Mouse (Mus musculus) forebrain, embryonic 10.5 days (tissue): Measurements from ENCODE around the gene 4930578G10Rik. TPM values are rescaled to one million over a fixed set of nuclear protein-coding genes. Genes with fewer than 3 reads are reported as not detected.
A peak's percentile ranks its signal among the peaks of the same experiment; 100 is the strongest.
"Not testable (repeated sequence)": the region's sequence is repeated elsewhere in the genome, so short reads cannot be mapped to it uniquely, and the experiment has no call there.

ENCODE experiments used
- DNase-seq: peaks from one replicate; pipeline ENCODE4 v3.0.0-alpha.2; 2017; ENCODE audit warnings: low spot score; ENCODE audit errors: extremely low spot score
- H3K27ac ChIP-seq: fragments of 300-500 bp; sonication (generic); 2 replicates; pipeline ENCODE4 v1.5.1; 2016; ENCODE audit warnings: mild to moderate bottlenecking
- H3K27me3 ChIP-seq: fragments of 300-500 bp; sonication (generic); 2 replicates; pipeline ENCODE4 v1.6.1; 2016; ENCODE audit warnings: mild to moderate bottlenecking; ENCODE audit not compliant: poor library complexity, severe bottlenecking
- H3K36me3 ChIP-seq: fragments of 300-500 bp; sonication (generic); replicated peaks from 2 replicates; pipeline ENCODE4 v1.6.1; 2016; ENCODE audit warnings: mild to moderate bottlenecking, moderate library complexity
- H3K4me1 ChIP-seq: fragments of 300-500 bp; sonication (generic); 2 replicates; pipeline ENCODE4 v1.6.1; 2016
- H3K4me3 ChIP-seq: fragments of 300-500 bp; sonication (generic); 2 replicates; pipeline ENCODE4 v1.5.1; 2016; ENCODE audit warnings: mild to moderate bottlenecking, moderate library complexity
- H3K9me3 ChIP-seq: fragments of 300-500 bp; sonication (generic); 2 replicates; pipeline ENCODE4 v1.6.1; 2016; ENCODE audit warnings: mild to moderate bottlenecking, moderate library complexity
- WGBS: fragments of 180-500 bp; shearing (Covaris S2); methylation state at CpG from one replicate; pipeline ENCODE4 v1.1.7; 2016; 5-methylcytosine and 5-hydroxymethylcytosine counted together
- polyA plus RNA-seq: library from polyadenylated mRNA; unstranded; fragments of >200 nt; fragmentation: Nextera tagmentation; extraction: Ambion mirVana; gene quantifications from 2 replicates; pipeline ENCODE4 v1.2.1, GENCODE M21; 2016

The 4930578G10Rik gene
- polyA plus RNA-seq: 0.58 and 0.73 TPM in 2 replicates

- DNase-seq, H3K27me3 ChIP-seq, H3K36me3 ChIP-seq, H3K27ac ChIP-seq, H3K9me3 ChIP-seq, H3K4me1 ChIP-seq, H3K4me3 ChIP-seq: not testable (repeated sequence)
- no CpG with 5 or more reads among the region's 13 CpGs for WGBS
These were observed at the start of gene 4930578G10Rik for GRCm38 (mm10) chr4:42735245-42735644. 4930578G10Rik (plus strand) TSS chr4:42735545.

GRCm38 (mm10) chr4:42756477-42756876 lies 21.1 kb downstream of the 4930578G10Rik start, which contains the start of gene Ccl19:
Ccl19 (minus strand) TSS chr4:42756577.
- H3K4me1 ChIP-seq, H3K27me3 ChIP-seq, H3K27ac ChIP-seq, DNase-seq, H3K9me3 ChIP-seq, H3K36me3 ChIP-seq, H3K4me3 ChIP-seq: not testable (repeated sequence)
- no CpG with 5 or more reads among the region's 6 CpGs for WGBS

DNA sequence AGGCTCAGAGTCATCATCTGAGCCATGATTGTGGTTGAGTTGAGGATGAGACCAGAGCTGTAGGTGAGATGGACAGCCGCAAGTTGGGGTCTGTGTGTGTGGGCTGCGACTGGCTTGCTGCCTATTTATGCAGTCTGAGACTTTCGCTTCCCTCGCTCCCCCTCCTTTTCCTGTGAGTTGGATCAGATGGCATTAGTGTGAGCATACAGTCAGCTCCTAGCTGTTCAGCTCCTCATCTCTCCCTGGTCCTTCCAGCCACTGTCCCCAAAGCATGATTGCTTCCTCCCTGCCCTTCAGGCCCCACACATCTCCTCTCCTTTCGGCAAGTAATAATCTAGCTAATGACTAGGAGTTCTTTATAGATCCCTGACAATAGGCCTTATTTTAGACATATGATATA lies 38.5 kb downstream of the 4930578G10Rik start, which contains the start of gene Ccl21a:
Gene Ccl21a (minus strand): TSS at position 101 of the 400 bp plus-strand sequence.
- WGBS: no CpG with 5 or more reads among the region's 5 CpGs
- H3K36me3 ChIP-seq, H3K27me3 ChIP-seq, H3K27ac ChIP-seq, H3K4me3 ChIP-seq, H3K4me1 ChIP-seq, H3K9me3 ChIP-seq, DNase-seq: not testable (repeated sequence)

- DNase-seq, H3K4me1 ChIP-seq, H3K4me3 ChIP-seq, H3K9me3 ChIP-seq, H3K27me3 ChIP-seq, H3K27ac ChIP-seq, H3K36me3 ChIP-seq: not testable (repeated sequence)
- WGBS: 83% methylated on average over 1 of the region's 1 CpGs
These were observed 118.4 kb downstream of the 4930578G10Rik start, which contains the start of gene Fam205a1 for GRCm38 (mm10) chr4:42853788-42854187. Fam205a1 (minus strand) TSS chr4:42853888.

DNA sequence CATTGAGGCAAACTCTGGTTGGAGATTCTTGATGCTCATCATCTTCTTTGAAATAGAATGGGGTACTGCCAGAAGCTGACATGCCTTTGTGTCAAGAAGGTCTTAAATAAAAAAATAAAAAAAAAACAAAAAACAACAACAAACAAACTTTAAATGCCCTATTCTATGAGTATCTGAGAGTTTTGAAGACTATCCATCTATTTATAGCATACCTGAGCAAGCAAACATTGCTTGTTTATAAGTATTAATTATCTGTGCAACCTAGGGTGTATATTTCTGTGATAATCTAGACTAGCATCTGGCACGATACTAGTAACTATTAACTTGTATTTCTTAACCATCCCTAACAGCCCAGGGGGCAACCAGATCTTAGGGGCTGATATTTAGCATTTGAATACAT lies 121.3 kb downstream of the 4930578G10Rik start, which contains the start of gene Gm12394:
Gene Gm12394 (minus strand): TSS at position 101 of the 400 bp plus-strand sequence.
- 78% methylated on average over 1 of the region's 1 CpGs for WGBS
- not testable (repeated sequence) for DNase-seq, H3K4me1 ChIP-seq, H3K9me3 ChIP-seq, H3K27me3 ChIP-seq, H3K36me3 ChIP-seq, H3K4me3 ChIP-seq, H3K27ac ChIP-seq

- not testable (repeated sequence) for H3K4me3 ChIP-seq, H3K36me3 ChIP-seq, H3K4me1 ChIP-seq, H3K9me3 ChIP-seq, H3K27me3 ChIP-seq, DNase-seq, H3K27ac ChIP-seq
- 86% methylated on average over 9 of the region's 9 CpGs for WGBS
These were observed 125.1 kb downstream of the 4930578G10Rik start for GRCm38 (mm10) chr4:42860483-42860882.

DNA sequence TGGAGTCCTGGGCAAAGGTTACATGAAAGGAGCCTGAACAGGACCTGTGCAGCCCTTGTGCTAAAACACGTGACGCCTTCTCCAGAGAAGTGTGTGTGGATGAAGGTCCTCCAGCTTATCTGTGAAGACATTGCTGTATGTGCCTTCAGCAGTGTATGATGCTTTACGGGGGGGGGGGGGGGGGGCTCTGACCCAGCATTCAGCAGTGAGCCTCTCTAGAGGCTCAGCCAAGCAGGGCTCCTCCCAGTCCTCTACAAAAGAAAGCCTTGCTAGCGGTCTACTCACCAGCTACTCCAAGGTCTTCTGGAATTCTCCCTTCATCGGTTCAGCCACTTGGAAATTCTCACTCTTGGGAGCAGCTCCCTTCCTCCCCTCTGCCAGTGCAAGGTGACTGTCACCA lies 128.1 kb downstream of the 4930578G10Rik start:
- not testable (repeated sequence) for H3K4me1 ChIP-seq, DNase-seq, H3K27ac ChIP-seq, H3K9me3 ChIP-seq, H3K4me3 ChIP-seq, H3K27me3 ChIP-seq, H3K36me3 ChIP-seq
- WGBS: 88% methylated on average over 5 of the region's 5 CpGs

DNA sequence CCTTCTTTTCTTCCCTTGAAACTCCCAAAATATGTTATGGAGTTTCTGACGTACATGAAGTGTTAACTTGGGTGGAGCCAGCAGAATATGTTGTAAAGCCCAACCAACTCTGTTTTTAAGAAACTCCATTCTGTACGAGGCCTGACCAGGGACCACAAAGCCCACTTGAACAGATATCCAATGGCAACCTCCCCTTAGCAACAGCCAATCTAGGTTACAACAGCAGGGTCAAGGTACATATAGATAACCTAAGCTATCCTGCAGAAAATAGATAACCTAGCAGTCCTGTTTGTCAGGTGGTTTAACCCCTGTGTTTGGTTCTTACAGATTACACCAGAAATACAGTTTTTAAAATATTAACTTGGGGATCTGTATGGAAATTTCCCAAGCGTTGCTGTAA lies 132.0 kb downstream of the 4930578G10Rik start:
- Histone ChIP-seq H3K4me1 (no peaks in the 10 kb centered on the region), H3K9me3 (no peaks in the 10 kb centered on the region), H3K27me3 (no peaks in the 10 kb centered on the region), H3K4me3 (no peak overlapping the region), H3K27ac (peak overlapping the region; percentile 63; the same call in 1 of the 2 replicates), H3K36me3 (no peaks in the 10 kb centered on the region)
- WGBS: 85% methylated on average over 3 of the region's 3 CpGs
- DNase-seq: no peak

DNA sequence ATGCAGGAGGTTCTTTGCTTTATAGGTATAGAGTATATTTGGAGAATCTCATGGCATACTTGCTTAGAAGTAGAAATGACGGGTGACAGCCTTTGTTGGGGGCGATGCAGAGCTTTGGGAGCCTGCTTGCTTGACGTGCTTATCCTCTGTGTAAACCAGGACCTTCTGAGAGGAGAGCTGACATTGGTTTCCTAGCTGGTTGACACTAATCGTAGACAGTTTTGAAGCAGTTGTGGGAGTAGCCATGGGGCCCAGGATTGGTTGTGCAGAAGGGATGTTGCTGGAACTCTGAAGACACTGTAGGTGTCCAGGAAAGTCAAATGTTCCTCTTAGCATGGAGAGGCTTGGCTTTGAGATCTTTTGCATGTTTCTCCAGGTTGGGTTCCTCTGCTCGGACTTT lies 132.8 kb downstream of the 4930578G10Rik start:
- no peak overlapping the region for H3K27ac ChIP-seq
- WGBS: 89% methylated on average over 5 of the region's 5 CpGs
- no peaks in the 10 kb centered on the region for H3K36me3 ChIP-seq
- H3K4me1 ChIP-seq: no peaks in the 10 kb centered on the region
- H3K9me3 ChIP-seq: no peaks in the 10 kb centered on the region
- no peaks in the 10 kb centered on the region for H3K27me3 ChIP-seq
- no peak for DNase-seq
- H3K4me3 ChIP-seq: no peak overlapping the region

DNA sequence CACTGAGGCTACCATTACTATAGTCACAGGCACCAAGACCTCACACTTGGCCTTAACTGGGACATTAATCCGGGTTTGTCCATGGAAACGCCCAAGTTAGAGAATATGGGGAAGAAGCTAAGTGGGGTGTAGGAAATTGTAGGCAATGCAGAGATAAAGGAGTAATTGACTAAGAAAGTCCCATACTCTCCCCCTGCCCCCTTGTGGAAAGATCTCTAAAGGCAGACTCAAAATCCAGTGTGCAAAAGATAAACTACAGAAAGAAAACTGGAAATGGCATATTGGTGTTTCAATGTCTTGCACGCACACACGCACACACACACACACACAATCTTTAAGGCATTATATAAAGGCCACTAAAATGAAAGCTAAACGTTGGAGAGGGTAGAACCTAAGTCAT lies 135.4 kb downstream of the 4930578G10Rik start:
- H3K9me3 ChIP-seq: no peaks in the 10 kb centered on the region
- H3K36me3 ChIP-seq: no peaks in the 10 kb centered on the region
- DNase-seq: no peak
- 85% methylated on average over 5 of the region's 5 CpGs for WGBS
- H3K4me1 ChIP-seq: no peaks in the 10 kb centered on the region
- no peak overlapping the region for H3K4me3 ChIP-seq
- no peaks in the 10 kb centered on the region for H3K27me3 ChIP-seq
- H3K27ac ChIP-seq: no peak overlapping the region

- H3K9me3 ChIP-seq: no peaks in the 10 kb centered on the region
- no peaks in the 10 kb centered on the region for H3K36me3 ChIP-seq
- H3K4me1 ChIP-seq: no peaks in the 10 kb centered on the region
- H3K4me3 ChIP-seq: no peak overlapping the region
- no peak overlapping the region for H3K27ac ChIP-seq
- DNase-seq: no peak
- 97% methylated on average over 7 of the region's 7 CpGs for WGBS
- 0 out of 2 replicates have a peak, but pooled peaks cover 3% of the 10 kb centered on the region for H3K27me3 ChIP-seq
These were observed 136.8 kb downstream of the 4930578G10Rik start for GRCm38 (mm10) chr4:42872151-42872550.

GRCm38 (mm10) chr4:42872746-42873435 lies 137.5 kb downstream of the 4930578G10Rik start:
- Histone ChIP-seq H3K27me3 (0 out of 2 replicates have a peak, but pooled peaks cover 3% of the 10 kb centered on the region), H3K4me3 (no peak overlapping the region), H3K36me3 (no peaks in the 10 kb centered on the region), H3K9me3 (no peaks in the 10 kb centered on the region), H3K27ac (no peak overlapping the region), H3K4me1 (no peaks in the 10 kb centered on the region)
- DNase-seq: no peak
- 90% methylated on average over 16 of the region's 16 CpGs for WGBS

DNA sequence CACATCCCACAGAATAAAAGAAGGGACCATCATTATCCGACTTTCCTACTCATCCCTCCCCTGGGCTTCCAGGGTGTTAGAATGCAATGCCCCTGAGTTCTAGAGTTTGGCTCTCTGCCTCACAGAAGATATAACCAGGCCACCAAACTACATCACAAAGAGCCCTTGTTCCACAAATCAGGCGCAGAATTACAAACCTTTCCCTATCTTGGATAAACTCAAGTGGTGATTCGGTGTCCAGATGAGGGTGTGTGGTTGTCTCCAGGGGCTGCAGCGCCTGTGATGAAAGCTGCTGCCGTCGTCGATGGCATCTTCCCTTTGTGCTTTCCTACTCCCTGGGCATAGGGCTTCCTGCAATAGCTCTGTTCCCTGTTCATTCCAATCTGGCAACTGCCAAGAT lies 138.8 kb downstream of the 4930578G10Rik start, which contains the start of gene Fam205c:
Gene Fam205c (minus strand): TSS at position 101 of the 400 bp plus-strand sequence.
- no peak for DNase-seq
- Histone ChIP-seq H3K9me3 (no peaks in the 10 kb centered on the region), H3K4me3 (no peak within 1 kb of the TSS), H3K27me3 (0 out of 2 replicates have a peak, but pooled peaks cover 3% of the 10 kb centered on the region), H3K4me1 (no peaks in the 10 kb centered on the region), H3K27ac (no peak within 1 kb of the TSS), H3K36me3 (no peaks in the 10 kb centered on the region)
- WGBS: 85% methylated on average over 7 of the region's 7 CpGs
